Mouse (Mus musculus) limb, embryonic 11.5 days (tissue): ENCODE results near the gene Mfsd5. TPM values are rescaled to one million over a fixed set of nuclear protein-coding genes. Genes with fewer than 3 reads are reported as not detected.

ENCODE experiments used
- ATAC-seq: fragments of 200-750 bp; cut with Nextera tagmentation; 2 replicates; pipeline ENCODE4 v1.8.0; 2017; ENCODE audit warnings: low read depth; ENCODE audit not compliant: insufficient number of reproducible peaks, low FRiP score, low TSS enrichment
- DNase-seq: peaks from one replicate; pipeline ENCODE4 v3.0.0-alpha.2; 2015; ENCODE audit warnings: low spot score
- H3K27ac ChIP-seq: fragments of 300-500 bp; sonication (generic); replicated peaks from 2 replicates; pipeline ENCODE4 v1.5.1; 2014; ENCODE audit warnings: low read depth, mild to moderate bottlenecking, low read length
- H3K27me3 ChIP-seq: fragments of 300-500 bp; sonication (generic); 2 replicates; pipeline ENCODE4 v1.6.1; 2014; ENCODE audit warnings: mild to moderate bottlenecking, low read length, mixed read lengths; ENCODE audit not compliant: control insufficient read depth, insufficient read depth
- H3K36me3 ChIP-seq: fragments of 300-500 bp; sonication (generic); 2 replicates; pipeline ENCODE4 v1.6.1; 2014; ENCODE audit warnings: mild to moderate bottlenecking, low read length, moderate library complexity, mixed read lengths; ENCODE audit not compliant: control insufficient read depth, insufficient read depth
- H3K4me1 ChIP-seq: fragments of 300-500 bp; sonication (generic); 2 replicates; pipeline ENCODE4 v1.6.1; 2014; ENCODE audit warnings: low read length, mixed read lengths; ENCODE audit not compliant: control insufficient read depth, insufficient read depth
- H3K4me2 ChIP-seq: fragments of 300-500 bp; sonication (generic); 2 replicates; pipeline ENCODE4 v1.6.1; 2014; ENCODE audit warnings: low read depth, mild to moderate bottlenecking, moderate library complexity; ENCODE audit not compliant: severe bottlenecking
- H3K4me3 ChIP-seq: fragments of 300-500 bp; sonication (generic); 2 replicates; pipeline ENCODE4 v1.5.1; 2014; ENCODE audit warnings: low read depth, low read length
- H3K9ac ChIP-seq: fragments of 300-500 bp; sonication (generic); 2 replicates; pipeline ENCODE4 v1.6.1; 2014; ENCODE audit warnings: mild to moderate bottlenecking, low read length
- H3K9me3 ChIP-seq: fragments of 300-500 bp; sonication (generic); 2 replicates; pipeline ENCODE4 v1.6.1; 2016; ENCODE audit warnings: low read length; ENCODE audit not compliant: control insufficient read depth
- WGBS: fragments of 180-500 bp; shearing (Covaris S2); extraction: QIAGEN DNeasy Blood & Tissue Kit; methylation state at CpG from one replicate; pipeline ENCODE4 v1.1.7; 2014; 5-methylcytosine and 5-hydroxymethylcytosine counted together
- polyA plus RNA-seq: library from polyadenylated mRNA; unstranded; fragments of >200 nt; fragmentation: Nextera tagmentation; extraction: Ambion mirVana; gene quantifications from 2 replicates; pipeline ENCODE4 v1.2.1, GENCODE M21; 2014

The Mfsd5 gene
- polyA plus RNA-seq, 1 experiment from 2014 or later = 62.8 TPM

GRCm38 (mm10) chr15:102310074-102310845 lies 31.0 kb downstream of the Mfsd5 start:
- no peak for DNase-seq
- Histone ChIP-seq H3K9me3 (no peaks in the 10 kb centered on the region), H3K4me3 (no peak overlapping the region), H3K27me3 (no peaks in the 10 kb centered on the region), H3K9ac (no peak overlapping the region), H3K4me1 (no peaks in the 10 kb centered on the region), H3K4me2 (no peak overlapping the region), H3K27ac (no peak overlapping the region), H3K36me3 (peaks cover 38% of the 10 kb centered on the region)
- WGBS = 80% methylated on average over 10 of the region's 10 CpGs
- no peak for ATAC-seq

- peaks cover 34% of the 10 kb centered on the region; the same call in 1 of the 2 replicates for H3K36me3 ChIP-seq
- H3K4me3 ChIP-seq = no peak overlapping the region
- H3K9ac ChIP-seq = no peak overlapping the region
- DNase-seq (no peak), ATAC-seq (no peak)
- H3K27ac ChIP-seq = no peak overlapping the region
- H3K4me1 ChIP-seq = no peaks in the 10 kb centered on the region
- H3K4me2 ChIP-seq = no peak overlapping the region
- H3K9me3 ChIP-seq = no peaks in the 10 kb centered on the region
- no peaks in the 10 kb centered on the region for H3K27me3 ChIP-seq
These were observed 32.2 kb downstream of the Mfsd5 start for GRCm38 (mm10) chr15:102311489-102311888.

GRCm38 (mm10) chr15:102315292-102315691 lies 36.0 kb downstream of the Mfsd5 start:
- ATAC-seq = no peak
- Histone ChIP-seq H3K4me2 (no peak overlapping the region), H3K4me1 (no peaks in the 10 kb centered on the region), H3K36me3 (peaks cover 39% of the 10 kb centered on the region), H3K4me3 (no peak overlapping the region), H3K27me3 (no peaks in the 10 kb centered on the region), H3K9ac (no peak overlapping the region), H3K9me3 (no peaks in the 10 kb centered on the region), H3K27ac (no peak overlapping the region)
- 95% methylated on average over 8 of the region's 8 CpGs for WGBS
- no peak for DNase-seq

- Histone ChIP-seq H3K4me1 (no peaks in the 10 kb centered on the region), H3K9ac (no peak overlapping the region), H3K4me2 (no peak overlapping the region), H3K4me3 (no peak overlapping the region), H3K27me3 (no peaks in the 10 kb centered on the region), H3K27ac (no peak overlapping the region), H3K9me3 (no peaks in the 10 kb centered on the region), H3K36me3 (peaks cover 40% of the 10 kb centered on the region)
- no peak for ATAC-seq
- 93% methylated on average over 6 of the region's 6 CpGs for WGBS
- peak; percentile 65 for DNase-seq
These were observed 37.0 kb downstream of the Mfsd5 start for GRCm38 (mm10) chr15:102316263-102316662.

- no peak overlapping the region; the same call in 1 of the 2 replicates for H3K4me3 ChIP-seq
- WGBS = 77% methylated on average over 12 of the region's 12 CpGs
- peak overlapping the region; percentile 90; the same call in 1 of the 2 replicates for H3K4me2 ChIP-seq
- H3K27ac ChIP-seq = no peak overlapping the region
- DNase-seq (peak; percentile 32), ATAC-seq (no peak)
- H3K27me3 ChIP-seq = no peaks in the 10 kb centered on the region
- H3K9ac ChIP-seq = no peak overlapping the region
- H3K9me3 ChIP-seq = no peaks in the 10 kb centered on the region
- peaks cover 24% of the 10 kb centered on the region for H3K36me3 ChIP-seq
- peaks cover 6% of the 10 kb centered on the region for H3K4me1 ChIP-seq
These were observed 45.6 kb downstream of the Mfsd5 start for GRCm38 (mm10) chr15:102324654-102325473.

GRCm38 (mm10) chr15:102326022-102326576 lies 46.8 kb downstream of the Mfsd5 start, which contains the start of gene Pfdn5:
Pfdn5 (plus strand) TSS chr15:102326116.
- Histone ChIP-seq H3K4me2 (peak within 1 kb of the TSS; percentile 90), H3K36me3 (peaks cover 24% of the 10 kb centered on the region), H3K9me3 (no peaks in the 10 kb centered on the region), H3K9ac (peak within 1 kb of the TSS; percentile 81), H3K27me3 (no peaks in the 10 kb centered on the region), H3K4me3 (peak within 1 kb of the TSS; percentile 93), H3K4me1 (peaks cover 6% of the 10 kb centered on the region), H3K27ac (peak within 1 kb of the TSS; percentile 72)
- DNase-seq = peak; percentile 86
- peak; percentile 85 for ATAC-seq
- under 1% methylated on average over 40 of the region's 40 CpGs for WGBS

- Histone ChIP-seq H3K27me3 (no peaks in the 10 kb centered on the region), H3K4me2 (peak overlapping the region; percentile 90), H3K9me3 (no peaks in the 10 kb centered on the region), H3K36me3 (peaks cover 23% of the 10 kb centered on the region), H3K27ac (no peak overlapping the region), H3K4me1 (peaks cover 6% of the 10 kb centered on the region), H3K4me3 (peak overlapping the region; percentile 93), H3K9ac (peak overlapping the region; percentile 81)
- DNase-seq = no peak
- 69% methylated on average over 8 of the region's 8 CpGs for WGBS
- no peak for ATAC-seq
These were observed 47.6 kb downstream of the Mfsd5 start for GRCm38 (mm10) chr15:102326892-102327291.
